Mouse (Mus musculus) midbrain, embryonic 15.5 days (tissue): ENCODE measurements around the gene Jkamp. TPM values are rescaled to one million over a fixed set of nuclear protein-coding genes. Genes with fewer than 3 reads are reported as not detected.

Source experiments
- ATAC-seq: fragments of 200-750 bp; cut with Nextera tagmentation; replicated peaks from 2 replicates; pipeline ENCODE4 v1.8.0; 2017; ENCODE audit warnings: moderate TSS enrichment
- H3K27ac ChIP-seq: fragments of 300-500 bp; sonication (generic); 2 replicates; pipeline ENCODE4 v1.5.1; 2015; ENCODE audit warnings: mild to moderate bottlenecking, inconsistent platforms
- H3K27me3 ChIP-seq: fragments of 300-500 bp; sonication (generic); replicated peaks from 2 replicates; pipeline ENCODE4 v1.6.1; 2015; ENCODE audit warnings: inconsistent platforms
- H3K36me3 ChIP-seq: fragments of 300-500 bp; sonication (generic); replicated peaks from 2 replicates; pipeline ENCODE4 v1.6.1; 2015; ENCODE audit warnings: inconsistent platforms
- H3K4me1 ChIP-seq: fragments of 300-500 bp; sonication (generic); 2 replicates; pipeline ENCODE4 v1.6.1; 2015; ENCODE audit warnings: inconsistent platforms
- H3K4me2 ChIP-seq: fragments of 300-500 bp; sonication (generic); 2 replicates; pipeline ENCODE4 v1.6.1; 2015; ENCODE audit warnings: inconsistent platforms, mild to moderate bottlenecking, moderate library complexity
- H3K4me3 ChIP-seq: fragments of 300-500 bp; sonication (generic); 2 replicates; pipeline ENCODE4 v1.5.1; 2015; ENCODE audit warnings: mild to moderate bottlenecking, inconsistent platforms
- H3K9ac ChIP-seq: fragments of 300-500 bp; sonication (generic); 2 replicates; pipeline ENCODE4 v1.6.1; 2015; ENCODE audit warnings: mild to moderate bottlenecking, inconsistent platforms
- H3K9me3 ChIP-seq: fragments of 300-500 bp; sonication (generic); 2 replicates; pipeline ENCODE4 v1.6.1; 2016; ENCODE audit warnings: inconsistent platforms
- WGBS: fragments of 180-500 bp; shearing (Covaris S2); methylation state at CpG from one replicate; pipeline ENCODE4 v1.1.7; 2015; ENCODE audit warnings: mixed read lengths; 5-methylcytosine and 5-hydroxymethylcytosine counted together
- polyA plus RNA-seq: library from polyadenylated mRNA; unstranded; fragments of >200 nt; fragmentation: Nextera tagmentation; extraction: Ambion mirVana; gene quantifications from 2 replicates; pipeline ENCODE4 v1.2.1, GENCODE M21; 2015

Gene Jkamp
- polyA plus RNA-seq, 1 experiment from 2014 or later = 135 TPM

- peak overlapping the region; percentile 64 for H3K4me3 ChIP-seq
- peak overlapping the region; percentile 85 for H3K4me2 ChIP-seq
- no peaks in the 10 kb centered on the region for H3K36me3 ChIP-seq
- ATAC-seq = peak; percentile 84
- H3K27me3 ChIP-seq = peaks cover 3% of the 10 kb centered on the region; the same call in 1 of the 2 replicates
- H3K4me1 ChIP-seq = peaks cover 12% of the 10 kb centered on the region
- peak overlapping the region; percentile 91 for H3K27ac ChIP-seq
- WGBS = 3% methylated on average over 40 of the region's 40 CpGs
- no peaks in the 10 kb centered on the region for H3K9me3 ChIP-seq
- peak overlapping the region; percentile 75 for H3K9ac ChIP-seq
Observed at GRCm38 (mm10) chr12:72069626-72070326, 15.6 kb upstream of the Jkamp start.

- under 1% methylated on average over 91 of the region's 94 CpGs for WGBS
- peak within 1 kb of the TSS; percentile 64 for H3K4me3 ChIP-seq
- no peaks in the 10 kb centered on the region for H3K36me3 ChIP-seq
- H3K4me2 ChIP-seq = peak within 1 kb of the TSS; percentile 85
- peak within 1 kb of the TSS; percentile 75 for H3K9ac ChIP-seq
- H3K4me1 ChIP-seq = peaks cover 12% of the 10 kb centered on the region
- peak; percentile 93 for ATAC-seq
- peaks cover 3% of the 10 kb centered on the region; the same call in 1 of the 2 replicates for H3K27me3 ChIP-seq
- H3K27ac ChIP-seq = peak within 1 kb of the TSS; percentile 91
- no peaks in the 10 kb centered on the region for H3K9me3 ChIP-seq
Observed at GRCm38 (mm10) chr12:72070327-72071269, 14.8 kb upstream of the Jkamp start, which contains the start of gene Gpr135. TSS of gene Gpr135 (minus strand) at chr12:72071125.

GRCm38 (mm10) chr12:72078248-72078647, 7.1 kb upstream of the Jkamp start:
- Histone ChIP-seq H3K36me3 (no peaks in the 10 kb centered on the region), H3K9ac (no peak overlapping the region), H3K4me2 (no peak overlapping the region), H3K27ac (no peak overlapping the region), H3K9me3 (no peaks in the 10 kb centered on the region), H3K4me1 (peaks cover 12% of the 10 kb centered on the region), H3K4me3 (no peak overlapping the region), H3K27me3 (no peaks in the 10 kb centered on the region)
- no peak for ATAC-seq
- 94% methylated on average over 3 of the region's 3 CpGs for WGBS

- no peaks in the 10 kb centered on the region for H3K27me3 ChIP-seq
- no peak overlapping the region for H3K9ac ChIP-seq
- H3K4me3 ChIP-seq = no peak overlapping the region
- H3K4me2 ChIP-seq = peak overlapping the region; percentile 38
- no peak overlapping the region for H3K27ac ChIP-seq
- H3K9me3 ChIP-seq = no peaks in the 10 kb centered on the region
- 83% methylated on average over 3 of the region's 3 CpGs for WGBS
- ATAC-seq = no peak
- H3K36me3 ChIP-seq = no peaks in the 10 kb centered on the region
- peaks cover 26% of the 10 kb centered on the region for H3K4me1 ChIP-seq
Observed at GRCm38 (mm10) chr12:72081961-72082360, 3.4 kb upstream of the Jkamp start.

- Histone ChIP-seq H3K9ac (no peak overlapping the region), H3K9me3 (no peaks in the 10 kb centered on the region), H3K27ac (no peak overlapping the region), H3K36me3 (no peaks in the 10 kb centered on the region), H3K4me1 (peaks cover 30% of the 10 kb centered on the region), H3K4me2 (peak overlapping the region; percentile 38), H3K4me3 (0 out of 2 replicates have a peak overlapping the region, but pooled peaks have one; percentile 6), H3K27me3 (no peaks in the 10 kb centered on the region)
- 31% methylated on average over 18 of the region's 18 CpGs for WGBS
- no peak for ATAC-seq
Observed at GRCm38 (mm10) chr12:72082370-72082769, 3.0 kb upstream of the Jkamp start.

- Histone ChIP-seq H3K4me2 (no peak overlapping the region), H3K9me3 (no peaks in the 10 kb centered on the region), H3K9ac (no peak overlapping the region), H3K36me3 (no peaks in the 10 kb centered on the region), H3K27ac (no peak overlapping the region), H3K4me3 (no peak overlapping the region), H3K4me1 (peaks cover 39% of the 10 kb centered on the region), H3K27me3 (no peaks in the 10 kb centered on the region)
- 83% methylated on average over 9 of the region's 9 CpGs for WGBS
- ATAC-seq = no peak
Observed at GRCm38 (mm10) chr12:72083265-72083664, 2.1 kb upstream of the Jkamp start.

GRCm38 (mm10) chr12:72084261-72085023, 947 bp upstream of the Jkamp start:
- no peaks in the 10 kb centered on the region for H3K36me3 ChIP-seq
- peak overlapping the region; percentile 80 for H3K4me2 ChIP-seq
- H3K27me3 ChIP-seq = no peaks in the 10 kb centered on the region
- ATAC-seq = peak; percentile 11
- H3K9me3 ChIP-seq = no peaks in the 10 kb centered on the region
- H3K4me1 ChIP-seq = peaks cover 47% of the 10 kb centered on the region
- H3K27ac ChIP-seq = peak overlapping the region; percentile 95
- peak overlapping the region; percentile 62 for H3K4me3 ChIP-seq
- 3% methylated on average over 46 of the region's 46 CpGs for WGBS
- peak overlapping the region; percentile 77 for H3K9ac ChIP-seq

- no peak; the same call in 1 of the 2 replicates for ATAC-seq
- under 1% methylated on average over 31 of the region's 31 CpGs for WGBS
Observed at GRCm38 (mm10) chr12:72085024-72085328, 413 bp upstream of the Jkamp start.

GRCm38 (mm10) chr12:72086166-72086825, 907 bp downstream of the Jkamp start:
- 2% methylated on average over 18 of the region's 18 CpGs for WGBS
- peak overlapping the region; percentile 77 for H3K9ac ChIP-seq
- peak overlapping the region; percentile 80 for H3K4me2 ChIP-seq
- no peak; the same call in 1 of the 2 replicates for ATAC-seq
- peak overlapping the region; percentile 62 for H3K4me3 ChIP-seq
- no peaks in the 10 kb centered on the region for H3K9me3 ChIP-seq
- H3K27me3 ChIP-seq = no peaks in the 10 kb centered on the region
- 0 out of 2 replicates have a peak, but pooled peaks cover 2% of the 10 kb centered on the region for H3K36me3 ChIP-seq
- peak overlapping the region; percentile 95 for H3K27ac ChIP-seq
- H3K4me1 ChIP-seq = peaks cover 47% of the 10 kb centered on the region

More at GRCm38 (mm10) chr12:72085024-72085328, 413 bp upstream of the Jkamp start:
- peak overlapping the region; percentile 80 for H3K4me2 ChIP-seq
- H3K27me3 ChIP-seq = no peaks in the 10 kb centered on the region
- peak overlapping the region; percentile 95 for H3K27ac ChIP-seq
- H3K9ac ChIP-seq = peak overlapping the region; percentile 77
- no peaks in the 10 kb centered on the region for H3K9me3 ChIP-seq
- peak overlapping the region; percentile 62 for H3K4me3 ChIP-seq
- H3K36me3 ChIP-seq = no peaks in the 10 kb centered on the region
- H3K4me1 ChIP-seq = peaks cover 47% of the 10 kb centered on the region

- 88% methylated on average over 4 of the region's 4 CpGs for WGBS
- no peaks in the 10 kb centered on the region for H3K27me3 ChIP-seq
- no peak for ATAC-seq
- no peak overlapping the region for H3K27ac ChIP-seq
- H3K4me2 ChIP-seq = no peak overlapping the region
- H3K4me3 ChIP-seq = no peak overlapping the region
- H3K4me1 ChIP-seq = peaks cover 25% of the 10 kb centered on the region
- H3K9ac ChIP-seq = no peak overlapping the region
- H3K9me3 ChIP-seq = no peaks in the 10 kb centered on the region
- peaks cover 25% of the 10 kb centered on the region; the same call in 1 of the 2 replicates for H3K36me3 ChIP-seq
Observed at GRCm38 (mm10) chr12:72089802-72090201, 4.4 kb downstream of the Jkamp start.

- H3K27ac ChIP-seq = no peak overlapping the region
- H3K4me2 ChIP-seq = no peak overlapping the region
- H3K9ac ChIP-seq = no peak overlapping the region
- 95% methylated on average over 8 of the region's 8 CpGs for WGBS
- no peak for ATAC-seq
- H3K36me3 ChIP-seq = peaks cover 56% of the 10 kb centered on the region
- H3K9me3 ChIP-seq = no peaks in the 10 kb centered on the region
- no peaks in the 10 kb centered on the region for H3K4me1 ChIP-seq
- no peaks in the 10 kb centered on the region for H3K27me3 ChIP-seq
- no peak overlapping the region for H3K4me3 ChIP-seq
Observed at GRCm38 (mm10) chr12:72096966-72097365, 11.6 kb downstream of the Jkamp start.
